Comparison of ENCODE assay signal across 13 mouse cellular contexts in genomic region chr2:70388645-70389044, GRCm38 (mm10).
DNase-seq lines count a peak whose midpoint lies in the region; ATAC-seq and TF ChIP-seq lines count a peak whose summit lies in the region.
"Had no signal": no experiment of that assay in that cellular context is flagged by ENCODE, and none has a peak within 500 bp of the region (broad histone marks: within the 10 kb centered on the region; RNA-seq: fewer than 3 reads in every experiment).

No protein-coding gene starts in this region.

- WGBS in heart, embryonic 14.5 days: 31% methylated on average over 6 of the region's 6 CpGs
- WGBS in lung, embryonic 14.5 days: 36% methylated on average over 6 of the region's 6 CpGs

- no peak for ATAC-seq in heart, embryonic 14.5 days (ENCODE audit: insufficient number of reproducible peaks, insufficient read depth, low FRiP score, low read depth)
- ATAC-seq in lung, embryonic 14.5 days (ENCODE audit: insufficient read depth): no peak

- no peaks in the 10 kb centered on the region for H3K27me3 ChIP-seq in heart, embryonic 14.5 days (ENCODE audit: control insufficient read depth, insufficient read depth, low read length)
- H3K27me3 ChIP-seq in lung, embryonic 14.5 days (ENCODE audit: insufficient read depth, low read length): no peaks in the 10 kb centered on the region
- H3K27me3 ChIP-seq: CH12.LX; hindbrain, embryonic 15.5 days had no signal

- TF ChIP-seq CTCF in lung, embryonic 14.5 days (IDR thresholded peaks at IDR 0.05; ENCODE audit: low read depth): no peak

- no peaks in the 10 kb centered on the region for H3K36me3 ChIP-seq in heart, embryonic 14.5 days (ENCODE audit: control insufficient read depth, insufficient read depth, low read length)
- H3K36me3 ChIP-seq in lung, embryonic 14.5 days (ENCODE audit: insufficient read depth): no peaks in the 10 kb centered on the region
- H3K36me3 ChIP-seq: hindbrain, embryonic 15.5 days had no signal

- peak overlapping the region in 1 of 2 experiments; percentile 15; a peak in 1 of 4 replicates for H3K27ac ChIP-seq in heart, embryonic 14.5 days (replicated peaks in 1 of 2; ENCODE audit: control insufficient read depth in 1 of 2, insufficient read depth in 1 of 2, low read depth in 2 of 2, low read length in 2 of 2)
- H3K27ac ChIP-seq in lung, embryonic 14.5 days (ENCODE audit: low read depth): no peak overlapping the region; the same call in 1 of the 2 replicates
- H3K27ac ChIP-seq: hindbrain, embryonic 15.5 days had no signal

- peaks cover 7 to 10% of the 10 kb centered on the region in 2 experiments for H3K4me1 ChIP-seq in heart, embryonic 14.5 days (ENCODE audit: control insufficient read depth in 2 of 2, insufficient read depth in 2 of 2, low read length in 2 of 2)
- H3K4me1 ChIP-seq in lung, embryonic 14.5 days (ENCODE audit: insufficient read depth): peaks cover 5% of the 10 kb centered on the region; the same call in 1 of the 2 replicates

- H3K4me2 ChIP-seq in heart, embryonic 14.5 days (ENCODE audit: low read length): peak overlapping the region; percentile 34
- no peak overlapping the region for H3K4me2 ChIP-seq in lung, embryonic 14.5 days
- H3K4me2 ChIP-seq: hindbrain, embryonic 15.5 days had no signal

- H3K9me3 ChIP-seq in heart, embryonic 14.5 days (ENCODE audit: control insufficient read depth, low read length): no peaks in the 10 kb centered on the region
- no peaks in the 10 kb centered on the region for H3K9me3 ChIP-seq in lung, embryonic 14.5 days (ENCODE audit: low read depth, low read length)
- H3K9me3 ChIP-seq: hindbrain, embryonic 15.5 days had no signal

- H3K9ac ChIP-seq in heart, embryonic 14.5 days (ENCODE audit: low read length): peak overlapping the region; percentile 3; the same call in 1 of the 2 replicates
- no peak overlapping the region for H3K9ac ChIP-seq in lung, embryonic 14.5 days
- H3K9ac ChIP-seq: hindbrain, embryonic 15.5 days had no signal

- no peak overlapping the region for H3K4me3 ChIP-seq in heart, embryonic 14.5 days (ENCODE audit: control insufficient read depth in 1 of 2, insufficient read depth in 1 of 2, low read depth in 1 of 2, low read length in 2 of 2)
- no peak overlapping the region for H3K4me3 ChIP-seq in lung, embryonic 14.5 days (ENCODE audit: low read depth, low read length)
- H3K4me3 ChIP-seq: hindbrain, embryonic 15.5 days had no signal

- no peak for DNase-seq in heart, adult 8-10 months (ENCODE audit: low spot score)
- peak; percentile 46 for DNase-seq in lung, embryonic 14.5 days
- DNase-seq in lung, adult 18-20 months: no peak
- peak; percentile 30 for DNase-seq in kidney, postnatal 10 days
- DNase-seq in skeletal muscle tissue, adult 2 months (ENCODE audit: low read depth, low spot score): peak; percentile 21
- DNase-seq in B cell, adult 2 months: no peak
- DNase-seq: adrenal gland, postnatal 14 days; cerebellum, adult 2 months; lung, postnatal 14 days; thymus, postnatal 14 days had no signal

Comparison
In these comparisons a context has a peak if more than half of its experiments do, and no peak if none do; other contexts are left out.
1. DNase-seq: peak in lung, embryonic 14.5 days (single experiment), kidney, postnatal 10 days (single experiment) and skeletal muscle tissue, adult 2 months (single experiment); none in heart, adult 8-10 months (single experiment), lung, adult 18-20 months (0 of 2) and B cell, adult 2 months (0 of 2).